Mouse (Mus musculus): ENCODE data around the gene Fignl1.

DNA sequence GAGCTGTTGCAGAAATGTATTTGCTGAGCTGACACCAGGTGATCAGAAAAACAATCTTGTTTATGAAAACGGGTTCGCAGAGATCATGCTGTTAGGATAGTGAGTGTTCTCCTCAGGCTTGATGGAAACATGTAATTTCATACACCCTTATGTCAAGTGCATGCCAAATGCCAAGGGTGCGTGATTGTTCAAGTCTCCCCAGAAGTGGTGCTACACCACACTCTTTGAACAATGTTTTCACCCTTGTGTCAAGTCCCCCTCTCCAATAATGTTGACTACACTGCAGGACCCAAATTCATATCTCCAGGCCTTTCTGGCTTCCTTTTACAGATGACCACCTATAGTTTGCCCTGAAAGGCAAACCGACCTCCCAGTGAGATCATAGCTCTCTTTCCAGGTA is 39.7 kb upstream of the Fignl1 start:
- TF ChIP-seq CTCF (IDR thresholded peaks at IDR 0.05; ENCODE audit: insufficient read depth, low read length) (no peak), POLR2A (IDR thresholded peaks at IDR 0.05; ENCODE audit: borderline replicate concordance, extremely low read depth, low read depth, low read length) (no peak)

Measured in lung, adult 2 months (tissue).